Mouse (Mus musculus) ES-E14 (cell line): ENCODE results near the gene Palld.

Source experiments
- CHD2 ChIP-seq: IDR thresholded peaks from 2 replicates; pipeline ENCODE4 v1.6.1; 2014; ENCODE audit warnings: mild to moderate bottlenecking, low read depth, low read length, inconsistent platforms
- HCFC1 ChIP-seq: IDR thresholded peaks from 2 replicates; pipeline ENCODE4 v1.6.1; 2012; ENCODE audit warnings: low read length, inconsistent platforms, borderline replicate concordance; ENCODE audit not compliant: insufficient read depth
- MAFK ChIP-seq: IDR thresholded peaks from 2 replicates; pipeline ENCODE4 v1.6.1; 2014; ENCODE audit warnings: mild to moderate bottlenecking, low read depth, low read length, inconsistent platforms; ENCODE audit not compliant: insufficient read depth
- ZC3H11A ChIP-seq: IDR thresholded peaks from 2 replicates; pipeline ENCODE4 v1.6.1; 2012; ENCODE audit warnings: low read depth, mild to moderate bottlenecking, inconsistent platforms, low read length, borderline replicate concordance
- ZNF384 ChIP-seq: IDR thresholded peaks from 2 replicates; pipeline ENCODE4 v1.6.1; 2012; ENCODE audit warnings: low read depth, low read length, inconsistent platforms

DNA sequence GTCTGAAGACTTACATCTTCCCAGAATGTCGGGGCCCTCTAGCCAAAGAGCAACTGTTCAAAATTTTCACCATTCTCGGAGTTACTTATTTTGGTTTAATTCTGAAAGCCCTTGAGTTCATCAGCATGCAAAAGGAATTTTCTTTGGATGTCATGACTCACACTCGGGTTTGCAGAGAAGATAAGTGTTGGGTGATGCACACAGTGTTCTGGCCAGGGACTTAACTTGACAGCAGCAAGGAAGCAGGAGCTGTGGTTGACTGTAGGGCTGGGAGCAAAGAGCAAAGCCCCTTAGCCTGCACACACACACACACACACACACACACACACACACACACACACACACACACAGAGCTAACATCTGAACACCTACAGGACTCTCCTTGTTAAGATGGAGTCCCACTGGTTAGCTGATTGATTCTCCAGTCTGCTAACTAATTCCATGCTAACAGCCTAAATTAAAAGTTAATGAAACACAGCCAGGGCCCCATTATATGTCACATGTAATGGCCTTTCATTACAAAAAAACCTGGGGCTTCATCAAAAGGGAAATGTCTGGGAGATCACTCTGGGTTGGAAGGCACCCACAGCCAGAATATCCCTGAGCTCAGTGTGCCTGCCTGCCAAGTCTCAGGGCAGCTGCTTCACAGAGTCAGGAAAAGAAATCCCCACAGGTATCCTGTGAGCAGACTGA, 273.4 kb downstream of the Palld start:
- TF ChIP-seq ZNF384: no peak
- TF ChIP-seq MAFK: no peak
- TF ChIP-seq HCFC1: no peak
- TF ChIP-seq CHD2: no peak
- no peak for TF ChIP-seq ZC3H11A
